Mouse (Mus musculus) neural tube, embryonic 13.5 days (tissue): ENCODE results near the gene Card6. TPM values are rescaled to one million over a fixed set of nuclear protein-coding genes. Genes with fewer than 3 reads are reported as not detected.

Source experiments
- polyA plus RNA-seq: library from polyadenylated mRNA; unstranded; fragments of >200 nt; fragmentation: Nextera tagmentation; extraction: Ambion mirVana; gene quantifications from 2 replicates; pipeline ENCODE4 v1.2.1, GENCODE M21; 2015

The Card6 gene
- polyA plus RNA-seq, 1 experiment from 2014 or later, result 1.1 TPM

Other genes starting within 250 kb of the Card6 start
- not detected in 2 replicates for gene Mroh2b, start 209.8 kb downstream of the Card6 start, polyA plus RNA-seq
- not detected in 2 replicates for gene C7, start 44.8 kb downstream of the Card6 start, polyA plus RNA-seq
- 354 and 411 TPM in 2 replicates for gene Rpl37, start 8.1 kb upstream of the Card6 start, polyA plus RNA-seq
- gene Prkaa1, start 35.3 kb upstream of the Card6 start, polyA plus RNA-seq, result 16.1 and 18.6 TPM in 2 replicates
- gene Ttc33, start 77.0 kb upstream of the Card6 start, polyA plus RNA-seq, result 55.0 and 58.3 TPM in 2 replicates
- 4.2 and 4.4 TPM in 2 replicates for gene Ptger4, start 135.6 kb upstream of the Card6 start, polyA plus RNA-seq